Mouse (Mus musculus) neural tube, embryonic 15.5 days (tissue): ENCODE results near the gene Mrpl53. TPM values are rescaled to one million over a fixed set of nuclear protein-coding genes. Genes with fewer than 3 reads are reported as not detected.

ENCODE experiments used
- ATAC-seq: fragments of 200-750 bp; cut with Nextera tagmentation; 2 replicates; pipeline ENCODE4 v1.8.0; 2017; ENCODE audit warnings: mild to moderate bottlenecking, moderate TSS enrichment, moderate library complexity; ENCODE audit not compliant: low FRiP score
- H3K27ac ChIP-seq: fragments of 300-500 bp; sonication (generic); replicated peaks from 2 replicates; pipeline ENCODE4 v1.5.1; 2015; ENCODE audit warnings: mild to moderate bottlenecking, inconsistent platforms
- H3K27me3 ChIP-seq: fragments of 300-500 bp; sonication (generic); replicated peaks from 2 replicates; pipeline ENCODE4 v1.6.1; 2015; ENCODE audit warnings: inconsistent platforms
- H3K36me3 ChIP-seq: fragments of 300-500 bp; sonication (generic); 2 replicates; pipeline ENCODE4 v1.6.1; 2015; ENCODE audit warnings: inconsistent platforms
- H3K4me1 ChIP-seq: fragments of 300-500 bp; sonication (generic); 2 replicates; pipeline ENCODE4 v1.6.1; 2015; ENCODE audit warnings: inconsistent platforms
- H3K4me2 ChIP-seq: fragments of 300-500 bp; sonication (generic); 2 replicates; pipeline ENCODE4 v1.6.1; 2015; ENCODE audit warnings: inconsistent platforms, mild to moderate bottlenecking, moderate library complexity
- H3K4me3 ChIP-seq: fragments of 300-500 bp; sonication (generic); replicated peaks from 2 replicates; pipeline ENCODE4 v1.5.1; 2015; ENCODE audit warnings: mild to moderate bottlenecking, inconsistent platforms
- H3K9ac ChIP-seq: fragments of 300-500 bp; sonication (generic); replicated peaks from 2 replicates; pipeline ENCODE4 v1.6.1; 2015; ENCODE audit warnings: mild to moderate bottlenecking, inconsistent platforms
- H3K9me3 ChIP-seq: fragments of 300-500 bp; sonication (generic); replicated peaks from 2 replicates; pipeline ENCODE4 v1.6.1; 2016; ENCODE audit warnings: inconsistent platforms
- WGBS: fragments of 180-500 bp; shearing (Covaris S2); methylation state at CpG from one replicate; pipeline ENCODE4 v1.1.7; 2015; ENCODE audit warnings: mixed read lengths; 5-methylcytosine and 5-hydroxymethylcytosine counted together
- polyA plus RNA-seq: library from polyadenylated mRNA; unstranded; fragments of >200 nt; fragmentation: Nextera tagmentation; extraction: Ambion mirVana; gene quantifications from 2 replicates; pipeline ENCODE4 v1.2.1, GENCODE M21; 2015

The Mrpl53 gene
- polyA plus RNA-seq, 1 experiment from 2014 or later = 123 TPM

- WGBS = 77% methylated on average over 8 of the region's 8 CpGs
- no peaks in the 10 kb centered on the region for H3K9me3 ChIP-seq
- H3K4me1 ChIP-seq = peaks cover 56% of the 10 kb centered on the region
- no peak overlapping the region for H3K4me3 ChIP-seq
- H3K9ac ChIP-seq = no peak overlapping the region
- H3K27ac ChIP-seq = no peak overlapping the region
- no peak for ATAC-seq
- H3K4me2 ChIP-seq = no peak overlapping the region
- peaks cover 11% of the 10 kb centered on the region; the same call in 1 of the 2 replicates for H3K27me3 ChIP-seq
- no peaks in the 10 kb centered on the region for H3K36me3 ChIP-seq
Observed at GRCm38 (mm10) chr6:83140044-83140443, 31.2 kb downstream of the Mrpl53 start.

DNA sequence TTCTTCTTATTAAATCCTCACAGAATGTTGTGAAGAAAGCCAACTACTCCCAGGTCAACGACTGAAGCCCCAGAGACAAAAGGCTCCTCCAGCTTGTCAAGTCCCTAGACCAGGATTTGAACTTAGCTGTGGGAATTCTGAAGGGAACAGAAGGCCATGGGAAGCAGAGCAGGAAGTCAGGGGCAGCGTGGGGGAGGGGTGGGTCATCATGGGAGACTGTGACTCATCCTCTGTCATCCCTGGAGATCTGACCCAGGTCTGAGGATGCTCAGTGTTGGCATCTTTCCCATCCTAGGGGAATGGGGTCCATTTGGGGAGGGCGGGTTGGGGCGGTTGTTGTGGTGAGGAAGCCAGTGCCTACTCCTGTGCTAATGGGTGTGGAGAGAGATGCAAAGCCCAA lies 32.8 kb downstream of the Mrpl53 start:
- 39% methylated on average over 4 of the region's 4 CpGs for WGBS
- H3K27ac ChIP-seq = 0 out of 2 replicates have a peak overlapping the region, but pooled peaks have one; percentile 1
- H3K4me1 ChIP-seq = peaks cover 48% of the 10 kb centered on the region
- no peaks in the 10 kb centered on the region for H3K9me3 ChIP-seq
- H3K4me2 ChIP-seq = peak overlapping the region; percentile 80
- peak overlapping the region; percentile 57 for H3K9ac ChIP-seq
- H3K27me3 ChIP-seq = 0 out of 2 replicates have a peak, but pooled peaks cover under 1% of the 10 kb centered on the region
- H3K4me3 ChIP-seq = peak overlapping the region; percentile 41
- 0 out of 2 replicates have a peak, but pooled peaks have one; percentile 3 for ATAC-seq
- 0 out of 2 replicates have a peak, but pooled peaks cover under 1% of the 10 kb centered on the region for H3K36me3 ChIP-seq

- Histone ChIP-seq H3K4me1 (peaks cover 42% of the 10 kb centered on the region), H3K36me3 (0 out of 2 replicates have a peak, but pooled peaks cover 3% of the 10 kb centered on the region), H3K27ac (0 out of 2 replicates have a peak overlapping the region, but pooled peaks have one; percentile 1), H3K27me3 (no peaks in the 10 kb centered on the region), H3K9me3 (no peaks in the 10 kb centered on the region), H3K9ac (peak overlapping the region; percentile 57), H3K4me2 (peak overlapping the region; percentile 80), H3K4me3 (peak overlapping the region; percentile 41)
- WGBS = 3% methylated on average over 41 of the region's 41 CpGs
- peak; percentile 32; the same call in 1 of the 2 replicates for ATAC-seq
Observed at GRCm38 (mm10) chr6:83142211-83142731, 33.4 kb downstream of the Mrpl53 start.

DNA sequence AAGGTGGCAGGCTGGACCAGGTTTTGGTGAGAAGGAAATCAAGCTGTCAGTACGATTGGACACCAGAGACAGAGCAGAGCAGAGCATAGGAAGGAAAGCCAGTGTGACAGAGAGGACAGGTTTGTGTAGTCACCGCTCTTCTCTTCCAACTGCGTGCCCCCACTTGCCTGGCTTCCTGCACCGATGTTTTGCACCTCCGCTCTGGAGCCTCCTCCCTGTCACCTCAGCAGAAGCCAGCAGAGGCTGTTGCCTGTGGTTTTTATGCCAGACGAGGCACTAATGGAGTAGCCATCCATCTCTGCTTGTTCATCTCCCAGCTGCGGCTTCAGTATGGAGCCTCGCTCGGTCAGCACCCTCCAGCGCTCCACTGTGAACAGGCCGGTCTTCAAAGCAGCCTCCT lies 34.0 kb downstream of the Mrpl53 start:
- ATAC-seq = no peak

DNA sequence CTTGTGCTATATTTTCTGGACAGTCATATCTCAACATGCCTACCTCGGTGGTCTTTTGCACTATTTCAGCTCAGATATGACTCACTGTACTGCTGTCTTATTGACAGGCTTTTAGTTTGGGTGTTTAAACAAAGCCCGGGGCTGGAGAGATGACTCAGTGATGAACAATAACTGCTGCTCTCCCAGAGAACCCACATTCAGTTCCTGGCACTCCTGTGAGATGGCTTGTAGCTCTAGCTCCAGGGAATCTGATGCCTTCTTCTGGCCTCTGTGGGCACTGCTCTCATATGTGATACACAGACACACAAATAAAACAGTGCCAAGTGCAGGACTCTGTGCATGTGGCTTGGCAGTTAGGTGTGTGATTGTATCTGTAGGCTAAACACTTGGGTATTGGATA lies 36.4 kb downstream of the Mrpl53 start:
- Histone ChIP-seq H3K36me3 (0 out of 2 replicates have a peak, but pooled peaks cover 6% of the 10 kb centered on the region), H3K27ac (no peak overlapping the region), H3K27me3 (no peaks in the 10 kb centered on the region), H3K9ac (no peak overlapping the region), H3K4me1 (peaks cover 15% of the 10 kb centered on the region), H3K4me2 (no peak overlapping the region), H3K4me3 (no peak overlapping the region), H3K9me3 (no peaks in the 10 kb centered on the region)
- WGBS = 79% methylated on average over 2 of the region's 2 CpGs
- no peak for ATAC-seq

More for the DNA sequence above, 34.0 kb downstream of the Mrpl53 start:
- WGBS = 37% methylated on average over 11 of the region's 11 CpGs
- Histone ChIP-seq H3K27me3 (no peaks in the 10 kb centered on the region), H3K27ac (no peak overlapping the region), H3K4me3 (no peak overlapping the region), H3K9me3 (no peaks in the 10 kb centered on the region), H3K36me3 (0 out of 2 replicates have a peak, but pooled peaks cover 3% of the 10 kb centered on the region), H3K9ac (peak overlapping the region; percentile 57; the same call in 1 of the 2 replicates), H3K4me2 (peak overlapping the region; percentile 80), H3K4me1 (peaks cover 36% of the 10 kb centered on the region)

GRCm38 (mm10) chr6:83145805-83146204 lies 37.0 kb downstream of the Mrpl53 start:
- 0 out of 2 replicates have a peak, but pooled peaks cover 6% of the 10 kb centered on the region for H3K36me3 ChIP-seq
- no peak for ATAC-seq
- WGBS = 76% methylated on average over 9 of the region's 9 CpGs
- H3K27me3 ChIP-seq = no peaks in the 10 kb centered on the region
- H3K4me2 ChIP-seq = no peak overlapping the region
- no peak overlapping the region; the same call in 1 of the 2 replicates for H3K9ac ChIP-seq
- peaks cover 15% of the 10 kb centered on the region for H3K4me1 ChIP-seq
- no peak overlapping the region for H3K4me3 ChIP-seq
- H3K27ac ChIP-seq = no peak overlapping the region
- no peaks in the 10 kb centered on the region for H3K9me3 ChIP-seq

- ATAC-seq = no peak
- WGBS = 44% methylated on average over 7 of the region's 7 CpGs
- no peaks in the 10 kb centered on the region for H3K9me3 ChIP-seq
- no peaks in the 10 kb centered on the region for H3K27me3 ChIP-seq
- H3K4me2 ChIP-seq = no peak overlapping the region
- H3K36me3 ChIP-seq = peaks cover 9% of the 10 kb centered on the region; the same call in 1 of the 2 replicates
- no peak overlapping the region for H3K27ac ChIP-seq
- H3K4me3 ChIP-seq = no peak overlapping the region
- H3K9ac ChIP-seq = no peak overlapping the region
- peaks cover 9% of the 10 kb centered on the region for H3K4me1 ChIP-seq
Observed at GRCm38 (mm10) chr6:83147280-83147679, 38.4 kb downstream of the Mrpl53 start.

GRCm38 (mm10) chr6:83151721-83152120 lies 42.9 kb downstream of the Mrpl53 start:
- H3K4me3 ChIP-seq = no peak overlapping the region
- peaks cover 19% of the 10 kb centered on the region for H3K36me3 ChIP-seq
- no peak overlapping the region for H3K4me2 ChIP-seq
- no peak overlapping the region for H3K9ac ChIP-seq
- peaks cover 19% of the 10 kb centered on the region for H3K4me1 ChIP-seq
- H3K27me3 ChIP-seq = no peaks in the 10 kb centered on the region
- no peak for ATAC-seq
- H3K27ac ChIP-seq = no peak overlapping the region
- WGBS = 34% methylated on average over 8 of the region's 8 CpGs
- no peaks in the 10 kb centered on the region for H3K9me3 ChIP-seq

DNA sequence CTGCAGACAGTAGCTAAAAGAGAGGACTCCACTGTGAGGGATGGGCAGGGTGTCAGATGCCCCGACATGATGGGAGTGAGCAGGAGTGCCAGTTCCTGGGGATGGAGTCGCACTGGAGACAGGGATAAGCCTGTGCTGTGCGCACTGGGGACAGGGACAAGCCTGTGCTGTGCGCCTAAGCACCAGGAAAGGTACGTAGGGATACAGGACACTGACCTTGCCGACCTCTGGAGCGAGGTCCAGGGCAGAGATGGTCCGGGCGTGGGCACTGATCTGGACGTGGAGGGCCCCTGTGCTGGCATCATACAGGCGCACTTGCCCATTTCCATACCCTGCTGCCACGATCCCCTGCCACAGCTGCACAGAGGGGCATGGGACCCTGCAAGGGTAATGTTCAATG lies 44.2 kb downstream of the Mrpl53 start:
- no peaks in the 10 kb centered on the region for H3K9me3 ChIP-seq
- H3K36me3 ChIP-seq = peaks cover 17% of the 10 kb centered on the region
- H3K9ac ChIP-seq = no peak overlapping the region
- H3K4me1 ChIP-seq = peaks cover 22% of the 10 kb centered on the region
- 91% methylated on average over 12 of the region's 12 CpGs for WGBS
- no peak overlapping the region for H3K4me2 ChIP-seq
- no peak overlapping the region for H3K27ac ChIP-seq
- no peak for ATAC-seq
- H3K4me3 ChIP-seq = no peak overlapping the region
- no peaks in the 10 kb centered on the region for H3K27me3 ChIP-seq

DNA sequence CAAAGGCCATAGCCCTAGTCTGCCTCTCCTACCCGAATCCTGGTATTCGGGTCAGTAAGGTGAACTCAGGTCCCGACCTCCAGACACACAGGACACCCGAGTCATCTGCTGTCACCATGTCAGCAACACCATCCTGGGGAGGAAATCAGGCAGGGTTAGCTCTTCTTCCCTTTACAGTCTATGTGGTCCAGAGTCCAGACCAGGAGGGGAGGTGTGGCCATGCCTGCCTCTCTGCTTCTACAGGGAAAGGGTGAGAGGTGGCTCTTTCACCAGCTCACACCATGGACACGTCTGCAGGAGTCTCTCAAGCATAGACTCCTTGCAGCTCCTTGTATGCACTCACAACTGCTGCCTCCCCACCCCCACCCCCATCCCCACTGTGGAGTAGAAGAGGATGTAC lies 44.6 kb downstream of the Mrpl53 start:
- ATAC-seq = no peak
- no peak overlapping the region for H3K4me2 ChIP-seq
- no peak overlapping the region for H3K9ac ChIP-seq
- H3K27ac ChIP-seq = no peak overlapping the region
- peaks cover 17% of the 10 kb centered on the region for H3K36me3 ChIP-seq
- 80% methylated on average over 5 of the region's 5 CpGs for WGBS
- no peaks in the 10 kb centered on the region for H3K9me3 ChIP-seq
- peaks cover 22% of the 10 kb centered on the region for H3K4me1 ChIP-seq
- no peak overlapping the region for H3K4me3 ChIP-seq
- H3K27me3 ChIP-seq = no peaks in the 10 kb centered on the region

GRCm38 (mm10) chr6:83155552-83156238 lies 46.9 kb downstream of the Mrpl53 start:
- peak; percentile 22 for ATAC-seq
- peak overlapping the region; percentile 85 for H3K4me2 ChIP-seq

GRCm38 (mm10) chr6:83156259-83156684 lies 47.4 kb downstream of the Mrpl53 start, which contains the start of the genes Wdr54 and 1700003E16Rik:
TSS of gene Wdr54 (minus strand) at chr6:83156397.
TSS of gene 1700003E16Rik (plus strand) at chr6:83156404.
- peaks cover 14% of the 10 kb centered on the region for H3K36me3 ChIP-seq
- peak; percentile 93 for ATAC-seq
- H3K9ac ChIP-seq = peak within 1 kb of the TSS; percentile 61
- H3K4me1 ChIP-seq = peaks cover 22% of the 10 kb centered on the region
- H3K4me3 ChIP-seq = peak within 1 kb of the TSS; percentile 62
- H3K27ac ChIP-seq = peak within 1 kb of the TSS; percentile 41
- peak within 1 kb of the TSS; percentile 85 for H3K4me2 ChIP-seq
- no peaks in the 10 kb centered on the region for H3K9me3 ChIP-seq
- WGBS = under 1% methylated on average over 32 of the region's 32 CpGs
- peaks cover 14% of the 10 kb centered on the region for H3K27me3 ChIP-seq

More at GRCm38 (mm10) chr6:83155552-83156238, 46.9 kb downstream of the Mrpl53 start:
- H3K36me3 ChIP-seq = peaks cover 14% of the 10 kb centered on the region
- peaks cover 8% of the 10 kb centered on the region for H3K27me3 ChIP-seq
- H3K27ac ChIP-seq = peak overlapping the region; percentile 41
- peak overlapping the region; percentile 62 for H3K4me3 ChIP-seq
- no peaks in the 10 kb centered on the region for H3K9me3 ChIP-seq
- H3K9ac ChIP-seq = peak overlapping the region; percentile 61
- 8% methylated on average over 23 of the region's 23 CpGs for WGBS
- peaks cover 22% of the 10 kb centered on the region for H3K4me1 ChIP-seq
